Mouse (Mus musculus): ENCODE results near the gene Tspan18.

GRCm38 (mm10) chr2:93364951-93365350, 30.6 kb upstream of the Tspan18 start:
- no peak for TF ChIP-seq CTCF (IDR thresholded peaks at IDR 0.05; ENCODE audit: borderline replicate concordance, control insufficient read depth, extremely low read depth, insufficient read depth, low read length, poor library complexity)
- no peak for TF ChIP-seq POLR2A (IDR thresholded peaks at IDR 0.05; ENCODE audit: control insufficient read depth, extremely low read depth, insufficient read depth, low read length, poor library complexity)
